Mouse (Mus musculus) heart, embryonic 10.5 days (tissue): ENCODE results near the gene Rpl27. TPM values are rescaled to one million over a fixed set of nuclear protein-coding genes. Genes with fewer than 3 reads are reported as not detected.

Experiments
- DNase-seq: peaks from one replicate; pipeline ENCODE4 v3.0.0-alpha.2; 2017; ENCODE audit warnings: low spot score
- H3K27ac ChIP-seq: fragments of 300-500 bp; sonication (generic); 2 replicates; pipeline ENCODE4 v1.5.1; 2016; ENCODE audit warnings: mild to moderate bottlenecking
- H3K27me3 ChIP-seq: fragments of 300-500 bp; sonication (generic); 2 replicates; pipeline ENCODE4 v1.6.1; 2016; ENCODE audit warnings: mild to moderate bottlenecking; ENCODE audit not compliant: poor library complexity, insufficient read depth, severe bottlenecking
- H3K36me3 ChIP-seq: fragments of 300-500 bp; sonication (generic); 2 replicates; pipeline ENCODE4 v1.6.1; 2016; ENCODE audit warnings: mild to moderate bottlenecking, moderate library complexity
- H3K4me1 ChIP-seq: fragments of 300-500 bp; sonication (generic); 2 replicates; pipeline ENCODE4 v1.6.1; 2016; ENCODE audit warnings: mild to moderate bottlenecking
- H3K4me3 ChIP-seq: fragments of 300-500 bp; sonication (generic); 2 replicates; pipeline ENCODE4 v1.5.1; 2016; ENCODE audit warnings: mild to moderate bottlenecking, moderate library complexity
- H3K9me3 ChIP-seq: fragments of 300-500 bp; sonication (generic); 2 replicates; pipeline ENCODE4 v1.6.1; 2016; ENCODE audit warnings: mild to moderate bottlenecking, moderate library complexity
- WGBS: fragments of 180-500 bp; shearing (Covaris S2); methylation state at CpG from one replicate; pipeline ENCODE4 v1.1.7; 2016; 5-methylcytosine and 5-hydroxymethylcytosine counted together
- polyA plus RNA-seq: library from polyadenylated mRNA; unstranded; fragments of >200 nt; fragmentation: Nextera tagmentation; extraction: Ambion mirVana; gene quantifications from 2 replicates; pipeline ENCODE4 v1.2.1, GENCODE M21; 2016

The Rpl27 gene
- polyA plus RNA-seq = 311 and 360 TPM in 2 replicates

GRCm38 (mm10) chr11:101442127-101442693 lies at the start of gene Rpl27:
Gene Rpl27 (plus strand): TSS chr11:101442298.
- peak within 1 kb of the TSS; percentile 97 for H3K27ac ChIP-seq
- peaks cover 32% of the 10 kb centered on the region for H3K36me3 ChIP-seq
- no peaks in the 10 kb centered on the region for H3K27me3 ChIP-seq
- peak; percentile 100 for DNase-seq
- no peaks in the 10 kb centered on the region for H3K9me3 ChIP-seq
- peaks cover 10% of the 10 kb centered on the region for H3K4me1 ChIP-seq
- H3K4me3 ChIP-seq = peak within 1 kb of the TSS; percentile 86
- WGBS = under 1% methylated on average over 42 of the region's 42 CpGs

GRCm38 (mm10) chr11:101395110-101395509 lies 47.0 kb upstream of the Rpl27 start:
- 6% methylated on average over 8 of the region's 8 CpGs for WGBS
- Histone ChIP-seq H3K4me3 (no peak overlapping the region), H3K27me3 (no peaks in the 10 kb centered on the region)

DNA sequence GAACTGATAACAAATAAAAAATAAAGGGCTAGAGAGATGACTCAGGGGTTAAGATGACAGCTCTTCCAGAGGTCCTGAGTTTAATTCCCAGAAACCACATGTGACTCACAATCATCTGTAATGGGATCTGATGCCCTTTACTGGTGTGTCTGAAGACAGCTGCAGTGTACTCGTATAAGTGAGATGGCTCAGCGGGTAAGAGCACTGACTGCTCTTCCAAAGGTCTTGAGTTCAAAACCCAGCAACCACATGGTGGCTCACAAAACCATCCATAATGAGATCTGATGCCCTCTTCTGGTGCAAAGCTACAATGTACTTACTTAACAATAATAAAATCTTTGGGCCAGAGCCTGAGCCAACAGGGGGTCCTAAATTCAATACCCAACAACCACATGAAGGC lies 26.8 kb upstream of the Rpl27 start:
- Histone ChIP-seq H3K27ac (no peak overlapping the region), H3K4me1 (peaks cover 6% of the 10 kb centered on the region), H3K9me3 (no peaks in the 10 kb centered on the region), H3K4me3 (no peak overlapping the region), H3K27me3 (no peaks in the 10 kb centered on the region), H3K36me3 (peaks cover 50% of the 10 kb centered on the region)
- 90% methylated on average over 2 of the region's 2 CpGs for WGBS
- DNase-seq = no peak

More at GRCm38 (mm10) chr11:101395110-101395509, 47.0 kb upstream of the Rpl27 start:
- Histone ChIP-seq H3K36me3 (no peaks in the 10 kb centered on the region), H3K27ac (no peak overlapping the region), H3K9me3 (no peaks in the 10 kb centered on the region), H3K4me1 (no peaks in the 10 kb centered on the region)
- DNase-seq = peak; percentile 89

DNA sequence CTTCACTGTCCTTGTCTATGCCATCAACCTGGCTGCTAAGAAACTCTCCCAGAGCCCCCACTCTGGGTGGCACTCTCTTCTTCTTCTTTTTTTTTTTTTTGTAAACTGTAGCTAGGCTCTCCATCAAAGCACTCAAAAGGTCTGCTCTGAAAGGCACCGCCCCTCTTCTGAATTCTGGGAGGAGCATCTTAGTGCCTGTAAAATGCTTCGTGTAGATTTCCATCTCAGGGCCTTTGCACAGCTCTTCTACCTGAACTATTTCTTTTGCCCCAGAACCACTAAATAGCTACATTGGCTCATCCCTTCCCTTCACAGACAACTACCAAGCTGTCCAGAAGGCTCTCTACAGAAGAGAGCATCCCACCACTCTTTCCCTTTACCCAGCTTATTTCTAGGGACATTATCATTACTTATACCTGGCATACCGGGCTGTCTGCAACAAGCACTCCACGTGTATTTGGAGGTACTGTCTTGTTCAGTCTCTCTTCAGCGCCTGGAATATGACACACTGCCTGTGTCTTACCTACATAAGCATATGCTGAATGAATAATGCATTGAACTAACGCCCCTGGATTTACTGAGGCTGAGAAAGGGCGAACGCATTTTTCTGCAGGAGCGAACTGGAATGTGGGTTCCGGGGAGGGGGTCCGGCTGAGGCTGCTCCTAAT lies 25.5 kb upstream of the Rpl27 start:
- H3K4me1 ChIP-seq = peaks cover 6% of the 10 kb centered on the region
- peak overlapping the region; percentile 93 for H3K27ac ChIP-seq
- DNase-seq = no peak
- peaks cover 48% of the 10 kb centered on the region for H3K36me3 ChIP-seq
- H3K27me3 ChIP-seq = no peaks in the 10 kb centered on the region
- whole genome bisulfite sequencing = 3% methylated on average over 11 of the region's 11 CpGs
- peak overlapping the region; percentile 91 for H3K4me3 ChIP-seq
- H3K9me3 ChIP-seq = no peaks in the 10 kb centered on the region

DNA sequence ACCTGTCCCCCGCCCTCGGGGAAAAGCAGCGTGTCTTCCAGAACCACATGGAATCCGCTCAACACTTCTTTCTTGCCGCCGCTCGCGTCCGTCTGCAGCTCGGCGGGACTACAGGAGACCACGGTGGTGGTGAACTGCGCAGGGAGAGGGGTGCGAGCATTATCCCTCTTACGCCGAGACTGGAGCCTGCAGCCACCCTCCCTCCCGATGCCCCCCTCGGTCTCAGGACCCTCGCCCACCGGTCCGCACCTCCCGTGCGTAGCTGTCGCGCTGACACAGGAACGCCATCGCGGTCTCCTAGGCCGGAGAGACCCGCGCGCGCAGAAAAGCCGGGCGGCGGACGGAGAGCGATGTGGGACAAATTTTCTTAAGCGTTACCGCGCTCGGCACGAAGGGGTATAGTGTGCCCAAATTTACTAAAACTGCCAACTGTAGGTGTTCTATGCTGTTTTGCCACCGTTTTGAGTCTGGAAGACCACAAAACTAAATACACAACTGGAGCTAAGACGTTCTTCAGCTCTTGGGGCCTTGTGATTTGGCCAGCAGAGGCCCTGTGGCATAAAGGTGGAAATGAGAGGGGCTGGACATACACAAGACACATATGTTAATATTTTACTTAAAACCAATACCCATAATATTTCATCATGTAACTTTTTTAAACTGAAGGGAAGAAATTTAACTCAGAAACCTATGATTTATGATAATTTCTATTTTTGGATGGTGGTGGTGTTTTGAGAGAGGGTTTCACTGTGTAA lies 24.8 kb upstream of the Rpl27 start, which contains the start of gene Aarsd1:
Aarsd1 (minus strand) TSS at position 515 of the 755 bp plus-strand sequence.
- H3K27me3 ChIP-seq = no peaks in the 10 kb centered on the region
- DNase-seq = peak; percentile 90
- H3K4me3 ChIP-seq = peak within 1 kb of the TSS; percentile 91
- peaks cover 6% of the 10 kb centered on the region for H3K4me1 ChIP-seq
- peaks cover 46% of the 10 kb centered on the region for H3K36me3 ChIP-seq
- H3K27ac ChIP-seq = peak within 1 kb of the TSS; percentile 93
- WGBS = under 1% methylated on average over 45 of the region's 45 CpGs
- no peaks in the 10 kb centered on the region for H3K9me3 ChIP-seq

DNA sequence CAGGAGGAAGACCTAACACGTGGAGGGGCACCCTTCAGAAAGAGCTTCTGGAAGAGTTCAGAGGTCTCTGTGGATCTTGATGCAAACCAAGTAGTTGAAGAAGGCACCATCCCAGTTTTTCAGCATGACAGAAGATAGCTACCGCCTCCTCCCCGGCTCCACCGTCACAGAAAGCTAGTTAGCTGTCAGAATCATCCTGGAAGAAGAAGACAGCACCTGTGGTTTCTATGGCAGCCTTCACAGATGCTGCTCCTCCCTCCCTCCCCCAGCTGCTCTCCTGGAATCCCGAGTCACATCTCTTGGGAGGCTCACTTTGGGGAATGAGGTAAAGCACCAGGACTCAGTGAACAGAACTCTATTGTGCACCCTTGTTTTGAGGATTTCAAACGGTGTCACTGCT lies 23.1 kb upstream of the Rpl27 start:
- peaks cover 11% of the 10 kb centered on the region for H3K4me1 ChIP-seq
- H3K27ac ChIP-seq = no peak overlapping the region
- 58% methylated on average over 6 of the region's 6 CpGs for WGBS
- no peak overlapping the region for H3K4me3 ChIP-seq
- DNase-seq = no peak
- no peaks in the 10 kb centered on the region for H3K9me3 ChIP-seq
- no peaks in the 10 kb centered on the region for H3K27me3 ChIP-seq
- peaks cover 29% of the 10 kb centered on the region for H3K36me3 ChIP-seq

DNA sequence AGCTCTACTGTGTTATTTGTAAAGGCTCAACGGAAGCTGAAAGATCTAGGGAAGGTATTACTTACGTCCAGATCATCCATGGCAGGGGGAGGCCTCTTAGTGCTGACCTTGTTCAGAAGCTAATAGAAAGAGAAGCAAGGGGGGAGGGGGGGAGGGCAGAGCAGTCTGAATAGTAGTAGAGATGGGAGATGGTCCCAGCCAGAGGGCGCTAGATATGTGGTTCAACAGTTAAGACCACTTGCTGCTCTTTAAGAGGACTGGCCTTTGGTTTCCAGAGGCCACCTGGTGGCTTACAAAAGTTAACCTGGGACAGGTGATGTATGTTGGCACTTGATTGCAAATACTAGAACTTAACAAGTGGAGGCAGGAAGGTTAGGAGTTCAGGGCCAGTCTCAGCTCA lies 22.5 kb upstream of the Rpl27 start:
- Histone ChIP-seq H3K4me1 (peaks cover 14% of the 10 kb centered on the region), H3K36me3 (peaks cover 28% of the 10 kb centered on the region), H3K9me3 (no peaks in the 10 kb centered on the region), H3K4me3 (no peak overlapping the region), H3K27me3 (no peaks in the 10 kb centered on the region), H3K27ac (no peak overlapping the region)
- WGBS = 26% methylated on average over 3 of the region's 3 CpGs
- no peak for DNase-seq

DNA sequence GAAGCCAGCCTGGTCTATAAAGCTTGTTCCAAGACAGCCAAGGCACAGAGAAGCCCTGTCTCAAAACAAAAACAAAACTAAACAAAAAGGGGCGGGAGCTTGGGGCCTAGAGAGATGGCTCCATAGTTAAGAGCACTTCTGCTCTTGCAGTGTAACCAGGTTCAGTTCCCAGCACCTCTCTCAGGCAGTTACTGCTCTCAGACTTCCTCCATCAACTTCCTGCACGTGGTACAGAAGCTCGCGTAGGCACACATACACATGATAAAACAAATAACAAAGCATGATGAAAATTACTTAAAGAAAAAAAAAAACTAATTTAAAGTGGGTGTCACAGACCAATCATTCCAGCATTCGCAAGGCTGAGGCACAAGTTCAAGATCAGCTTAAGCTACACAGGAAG lies 21.9 kb upstream of the Rpl27 start:
- Histone ChIP-seq H3K27me3 (no peaks in the 10 kb centered on the region), H3K4me3 (no peak overlapping the region), H3K36me3 (peaks cover 28% of the 10 kb centered on the region), H3K4me1 (peaks cover 14% of the 10 kb centered on the region), H3K27ac (no peak overlapping the region), H3K9me3 (no peaks in the 10 kb centered on the region)
- 81% methylated on average over 5 of the region's 5 CpGs for WGBS
- no peak for DNase-seq

- 4% methylated on average over 23 of the region's 23 CpGs for WGBS
- peaks cover 30% of the 10 kb centered on the region for H3K36me3 ChIP-seq
- peak within 1 kb of the TSS; percentile 93 for H3K27ac ChIP-seq
- H3K9me3 ChIP-seq = no peaks in the 10 kb centered on the region
- H3K4me1 ChIP-seq = peaks cover 23% of the 10 kb centered on the region
- no peaks in the 10 kb centered on the region for H3K27me3 ChIP-seq
- peak within 1 kb of the TSS; percentile 96 for H3K4me3 ChIP-seq
- peak; percentile 86 for DNase-seq
Observed at GRCm38 (mm10) chr11:101424105-101424851, 17.8 kb upstream of the Rpl27 start, which contains the start of gene Gm27029. Gene Gm27029 (minus strand): TSS chr11:101424796.

GRCm38 (mm10) chr11:101424925-101425813 lies 16.9 kb upstream of the Rpl27 start, which contains the start of the genes Rundc1 and Ptges3l:
Gene Rundc1 (plus strand): TSS chr11:101425085.
Gene Ptges3l (minus strand): TSS chr11:101425333.
- H3K27me3 ChIP-seq = no peaks in the 10 kb centered on the region
- WGBS = under 1% methylated on average over 81 of the region's 81 CpGs
- no peaks in the 10 kb centered on the region for H3K9me3 ChIP-seq
- peaks cover 31% of the 10 kb centered on the region for H3K36me3 ChIP-seq
- peak; percentile 98 for DNase-seq
- H3K4me3 ChIP-seq = peak within 1 kb of the TSS; percentile 96
- H3K4me1 ChIP-seq = peaks cover 23% of the 10 kb centered on the region
- peak within 1 kb of the TSS; percentile 93 for H3K27ac ChIP-seq

DNA sequence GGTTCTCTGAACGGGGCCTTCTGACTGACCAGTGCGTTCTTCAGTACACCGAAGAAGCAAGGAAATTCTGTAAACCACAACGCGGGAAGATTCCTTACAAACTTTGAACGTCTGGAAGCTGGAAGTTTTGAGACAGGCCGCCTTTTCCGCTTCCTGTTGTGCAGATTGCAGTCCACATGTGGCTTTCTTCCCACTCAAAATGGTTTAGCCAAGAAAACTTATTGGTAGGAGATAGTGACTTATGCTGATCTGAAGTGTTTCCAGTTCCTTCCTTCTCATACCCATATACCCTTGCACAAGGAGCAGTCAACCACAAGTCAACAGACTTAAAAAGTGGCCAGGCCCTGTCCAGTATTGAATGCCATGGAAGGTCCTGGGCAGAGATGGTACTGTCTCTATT lies 15.9 kb upstream of the Rpl27 start:
- WGBS = 64% methylated on average over 8 of the region's 8 CpGs
- Histone ChIP-seq H3K27ac (no peak overlapping the region), H3K4me3 (peak overlapping the region; percentile 96), H3K27me3 (no peaks in the 10 kb centered on the region), H3K36me3 (peaks cover 33% of the 10 kb centered on the region), H3K9me3 (no peaks in the 10 kb centered on the region), H3K4me1 (peaks cover 23% of the 10 kb centered on the region)
- no peak for DNase-seq

GRCm38 (mm10) chr11:101431327-101431726 lies 10.8 kb upstream of the Rpl27 start:
- peaks cover 70% of the 10 kb centered on the region for H3K36me3 ChIP-seq
- no peaks in the 10 kb centered on the region for H3K27me3 ChIP-seq
- 90% methylated on average over 9 of the region's 9 CpGs for WGBS
- H3K9me3 ChIP-seq = no peaks in the 10 kb centered on the region
- H3K27ac ChIP-seq = no peak overlapping the region
- DNase-seq = no peak
- no peak overlapping the region for H3K4me3 ChIP-seq
- peaks cover 8% of the 10 kb centered on the region for H3K4me1 ChIP-seq
